ENCODE assay signal across 8 mouse cellular contexts in the genomic region with DNA sequence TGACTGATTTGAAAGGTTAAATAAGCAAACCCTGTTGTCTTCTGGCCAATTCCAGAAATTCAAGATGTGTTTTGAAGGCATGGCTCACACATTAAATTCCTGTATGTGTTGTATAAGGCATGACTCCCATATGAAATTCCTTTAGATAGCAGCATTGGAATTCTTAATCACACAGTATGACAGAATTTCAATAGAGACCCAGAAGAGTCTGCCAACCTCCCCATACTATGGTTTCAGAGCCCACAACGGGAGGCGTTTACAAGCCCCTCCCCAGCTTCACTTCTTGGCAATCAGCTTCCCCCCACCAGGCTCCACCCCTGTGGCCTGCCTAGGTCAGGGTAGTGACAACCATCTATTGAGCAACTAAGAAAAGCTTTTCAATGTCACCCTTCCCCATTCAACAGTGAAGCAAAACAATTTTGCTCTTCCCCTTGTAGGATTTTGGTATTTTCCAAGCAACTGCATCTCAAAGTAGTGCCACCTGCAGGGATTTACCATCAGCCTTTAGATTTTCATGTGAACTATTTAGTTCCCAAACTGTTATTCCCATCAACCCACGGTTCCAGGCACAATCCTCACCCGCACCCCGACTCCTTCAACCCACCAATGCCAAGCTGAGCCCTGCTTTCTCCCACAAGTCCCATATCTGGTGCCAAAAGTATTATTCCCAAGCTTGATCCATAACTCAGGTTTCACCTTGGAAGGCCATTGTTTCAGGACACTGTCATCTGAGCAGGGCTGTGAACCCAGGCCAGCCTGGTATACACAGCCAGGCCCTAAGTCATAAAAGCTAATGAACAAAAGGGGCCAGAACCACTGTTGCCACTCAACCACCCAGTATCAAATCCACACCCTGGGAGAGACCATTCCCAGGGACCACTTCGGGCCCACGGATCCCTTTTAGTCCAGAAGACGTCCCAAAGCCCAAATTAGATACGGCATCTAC. TPM values are rescaled to one million over a fixed set of nuclear protein-coding genes. Genes with fewer than 3 reads are reported as not detected.
DNase-seq lines count a peak whose midpoint lies in the region; ATAC-seq and TF ChIP-seq lines count a peak whose summit lies in the region.

No protein-coding gene starts in this region.

- H3K36me3 ChIP-seq in thymus, adult 2 months (ENCODE audit: control insufficient read depth, insufficient read depth, low read length), result no peaks in the 10 kb centered on the region
- H3K36me3 ChIP-seq in embryonic facial prominence, embryonic 13.5 days, result no peaks in the 10 kb centered on the region
- H3K36me3 ChIP-seq in hindbrain, embryonic 15.5 days, result no peaks in the 10 kb centered on the region
- H3K36me3 ChIP-seq in liver, postnatal 0 days (replicated peaks; ENCODE audit: insufficient read depth, low read length), result peaks cover 5% of the 10 kb centered on the region; the same call in 1 of the 2 replicates
- no peaks in the 10 kb centered on the region for H3K36me3 ChIP-seq in stomach, embryonic 14.5 days (ENCODE audit: control insufficient read depth, insufficient read depth, low read length)

- TF ChIP-seq CTCF in thymus, adult 2 months (IDR thresholded peaks at IDR 0.05; ENCODE audit: borderline replicate concordance, control insufficient read depth, extremely low read depth, insufficient read depth, low read length, poor library complexity), result no peak
- TF ChIP-seq CTCF in liver, postnatal 0 days (IDR thresholded peaks at IDR 0.05; ENCODE audit: low read depth), result no peak

- no peaks in the 10 kb centered on the region for H3K9me3 ChIP-seq in embryonic facial prominence, embryonic 13.5 days
- no peaks in the 10 kb centered on the region for H3K9me3 ChIP-seq in hindbrain, embryonic 15.5 days
- no peaks in the 10 kb centered on the region for H3K9me3 ChIP-seq in liver, postnatal 0 days (ENCODE audit: low read length)
- H3K9me3 ChIP-seq in stomach, embryonic 14.5 days (ENCODE audit: control insufficient read depth, low read depth, low read length), result no peaks in the 10 kb centered on the region

- peak overlapping the region; percentile 63 for H3K4me2 ChIP-seq in embryonic facial prominence, embryonic 13.5 days
- peak overlapping the region; percentile 7; the same call in 1 of the 2 replicates for H3K4me2 ChIP-seq in hindbrain, embryonic 15.5 days
- peak overlapping the region; percentile 84 for H3K4me2 ChIP-seq in liver, postnatal 0 days (ENCODE audit: low read depth, low read length)
- peak overlapping the region; percentile 72 for H3K4me2 ChIP-seq in stomach, embryonic 14.5 days (replicated peaks; ENCODE audit: low read depth, low read length)

- peaks cover 44% of the 10 kb centered on the region for H3K4me1 ChIP-seq in thymus, adult 2 months (replicated peaks; ENCODE audit: control insufficient read depth, insufficient read depth, low read length)
- peaks cover 72% of the 10 kb centered on the region for H3K4me1 ChIP-seq in embryonic facial prominence, embryonic 13.5 days
- peaks cover 58% of the 10 kb centered on the region for H3K4me1 ChIP-seq in hindbrain, embryonic 15.5 days (replicated peaks)
- H3K4me1 ChIP-seq in liver, postnatal 0 days (ENCODE audit: insufficient read depth), result peaks cover 60% of the 10 kb centered on the region
- peaks cover 54% of the 10 kb centered on the region for H3K4me1 ChIP-seq in stomach, embryonic 14.5 days (ENCODE audit: control insufficient read depth, insufficient read depth, low read length)

- peak; percentile 45 for DNase-seq in thymus, adult 2 months
- DNase-seq in thymus, postnatal 0 days (ENCODE audit: low spot score), result no peak
- peak; percentile 66 for DNase-seq in liver, postnatal 0 days
- no peak for DNase-seq in cerebellum, postnatal 36 days

- 22% methylated on average over 9 of the region's 9 CpGs for WGBS in thymus, adult 2 months
- 69% methylated on average over 9 of the region's 9 CpGs for WGBS in embryonic facial prominence, embryonic 13.5 days
- WGBS in hindbrain, embryonic 15.5 days, result 52% methylated on average over 9 of the region's 9 CpGs
- 38% methylated on average over 9 of the region's 9 CpGs for WGBS in liver, postnatal 0 days (ENCODE audit: insufficient replicate concordance)
- WGBS in stomach, embryonic 14.5 days, result 66% methylated on average over 9 of the region's 9 CpGs

- peak overlapping the region; percentile 96 for H3K27ac ChIP-seq in thymus, adult 2 months (ENCODE audit: control insufficient read depth, insufficient read depth, low read length)
- H3K27ac ChIP-seq in embryonic facial prominence, embryonic 13.5 days, result peak overlapping the region; percentile 98; the same call in 1 of the 2 replicates
- H3K27ac ChIP-seq in hindbrain, embryonic 15.5 days (replicated peaks), result peak overlapping the region; percentile 21; the same call in 1 of the 2 replicates
- peak overlapping the region; percentile 100 for H3K27ac ChIP-seq in liver, postnatal 0 days (ENCODE audit: low read depth)
- no peak overlapping the region for H3K27ac ChIP-seq in stomach, embryonic 14.5 days (ENCODE audit: low read length)

- no peak; the same call in 1 of the 2 replicates for TF ChIP-seq EP300 in liver, postnatal 0 days (IDR thresholded peaks at IDR 0.05; ENCODE audit: low read depth)

- H3K27me3 ChIP-seq in thymus, adult 2 months (ENCODE audit: control insufficient read depth, insufficient read depth, low read length), result no peaks in the 10 kb centered on the region
- H3K27me3 ChIP-seq in embryonic facial prominence, embryonic 13.5 days, result no peaks in the 10 kb centered on the region
- H3K27me3 ChIP-seq in hindbrain, embryonic 15.5 days, result no peaks in the 10 kb centered on the region
- no peaks in the 10 kb centered on the region for H3K27me3 ChIP-seq in liver, postnatal 0 days (ENCODE audit: insufficient read depth, low read length)
- H3K27me3 ChIP-seq in stomach, embryonic 14.5 days (ENCODE audit: control insufficient read depth, insufficient read depth, low read length), result no peaks in the 10 kb centered on the region

- peak overlapping the region; percentile 73; the same call in 1 of the 2 replicates for H3K9ac ChIP-seq in embryonic facial prominence, embryonic 13.5 days
- H3K9ac ChIP-seq in hindbrain, embryonic 15.5 days, result no peak overlapping the region
- peak overlapping the region; percentile 88 for H3K9ac ChIP-seq in liver, postnatal 0 days (replicated peaks)
- H3K9ac ChIP-seq in stomach, embryonic 14.5 days (replicated peaks; ENCODE audit: low read depth, low read length), result no peak overlapping the region

- H3K4me3 ChIP-seq in thymus, adult 2 months (ENCODE audit: control insufficient read depth, insufficient read depth, low read length), result peak overlapping the region; percentile 97
- peak overlapping the region; percentile 42 for H3K4me3 ChIP-seq in embryonic facial prominence, embryonic 13.5 days
- H3K4me3 ChIP-seq in hindbrain, embryonic 15.5 days, result no peak overlapping the region
- H3K4me3 ChIP-seq in liver, postnatal 0 days (ENCODE audit: low read depth, low read length), result peak overlapping the region; percentile 58
- H3K4me3 ChIP-seq in stomach, embryonic 14.5 days (ENCODE audit: low read depth, low read length), result peak overlapping the region; percentile 35

- TF ChIP-seq POLR2A in thymus, adult 2 months (IDR thresholded peaks at IDR 0.05; ENCODE audit: control insufficient read depth, extremely low read depth, insufficient read depth, low read length, poor library complexity), result no peak

- no peak for ATAC-seq in embryonic facial prominence, embryonic 13.5 days (ENCODE audit: insufficient number of reproducible peaks, insufficient read depth, low FRiP score, low TSS enrichment, low read depth)
- ATAC-seq in hindbrain, embryonic 15.5 days (ENCODE audit: low FRiP score, low read depth), result no peak
- no peak for ATAC-seq in liver, postnatal 0 days
- no peak for ATAC-seq in stomach, embryonic 14.5 days (ENCODE audit: insufficient number of reproducible peaks, insufficient read depth, low FRiP score, low read depth)
- ATAC-seq in frontal cortex, adult (ENCODE audit: low TSS enrichment), result no peak

RNA-seq across cellular contexts. Expression of gene Frmd8, which starts 32.0 kb away (rescaled TPM):
- polyA plus RNA-seq in thymus, adult 2 months (2012; rRNA removed), result 121 and 129 TPM in 2 replicates
- 72.4 and 75.2 TPM in 2 replicates for polyA plus RNA-seq in thymus, postnatal 0 days (2015; fragmentation: Nextera tagmentation; extraction: Ambion mirVana)
- 30.6 and 34.0 TPM in 2 replicates for polyA plus RNA-seq in embryonic facial prominence, embryonic 13.5 days (2015; fragmentation: Nextera tagmentation; extraction: Ambion mirVana)
- 17.6 and 18.0 TPM in 2 replicates for polyA plus RNA-seq in hindbrain, embryonic 15.5 days (2015; fragmentation: Nextera tagmentation; extraction: Ambion mirVana)
- polyA plus RNA-seq in liver, postnatal 0 days (2015; fragmentation: Nextera tagmentation; extraction: Ambion mirVana), result 8.5 and 9.0 TPM in 2 replicates
- 18.3 and 18.6 TPM in 2 replicates for polyA plus RNA-seq in stomach, embryonic 14.5 days (2014; fragmentation: Nextera tagmentation; extraction: Ambion mirVana)

RNA-seq across cellular contexts. Expression of gene Slc25a45, which starts 34.5 kb away (rescaled TPM):
- polyA plus RNA-seq in thymus, adult 2 months (2012; rRNA removed), result 57.5 and 57.9 TPM in 2 replicates
- polyA plus RNA-seq in thymus, postnatal 0 days (2015; fragmentation: Nextera tagmentation; extraction: Ambion mirVana), result 11.4 and 14.6 TPM in 2 replicates
- 3.1 and 4.5 TPM in 2 replicates for polyA plus RNA-seq in embryonic facial prominence, embryonic 13.5 days (2015; fragmentation: Nextera tagmentation; extraction: Ambion mirVana)
- polyA plus RNA-seq in hindbrain, embryonic 15.5 days (2015; fragmentation: Nextera tagmentation; extraction: Ambion mirVana), result 2.6 TPM in 2 replicates
- polyA plus RNA-seq in liver, postnatal 0 days (2015; fragmentation: Nextera tagmentation; extraction: Ambion mirVana), result 8.4 and 9.1 TPM in 2 replicates
- polyA plus RNA-seq in stomach, embryonic 14.5 days (2014; fragmentation: Nextera tagmentation; extraction: Ambion mirVana), result 1.8 and 2.8 TPM in 2 replicates

RNA-seq across cellular contexts. Expression of gene Tigd3, which starts 50.9 kb away (rescaled TPM):
- 4.0 and 4.7 TPM in 2 replicates for polyA plus RNA-seq in thymus, adult 2 months (2012; rRNA removed)
- polyA plus RNA-seq in thymus, postnatal 0 days (2015; fragmentation: Nextera tagmentation; extraction: Ambion mirVana), result 3.3 and 4.1 TPM in 2 replicates
- 3.8 and 4.7 TPM in 2 replicates for polyA plus RNA-seq in embryonic facial prominence, embryonic 13.5 days (2015; fragmentation: Nextera tagmentation; extraction: Ambion mirVana)
- polyA plus RNA-seq in hindbrain, embryonic 15.5 days (2015; fragmentation: Nextera tagmentation; extraction: Ambion mirVana), result 10.7 and 11.7 TPM in 2 replicates
- 1.5 and 1.7 TPM in 2 replicates for polyA plus RNA-seq in liver, postnatal 0 days (2015; fragmentation: Nextera tagmentation; extraction: Ambion mirVana)
- polyA plus RNA-seq in stomach, embryonic 14.5 days (2014; fragmentation: Nextera tagmentation; extraction: Ambion mirVana), result 3.1 and 3.2 TPM in 2 replicates

Comparison
In these comparisons a context has a peak if more than half of its experiments do, and no peak if none do; other contexts are left out.
1. DNase-seq: peak in thymus, adult 2 months (single experiment) and liver, postnatal 0 days (single experiment); none in thymus, postnatal 0 days (single experiment) and cerebellum, postnatal 36 days (0 of 2).
2. H3K4me2 ChIP-seq: peak in every context shown above with its lines; median percentile 84 in liver, postnatal 0 days; 72 in stomach, embryonic 14.5 days; 63 in embryonic facial prominence, embryonic 13.5 days; 7 in hindbrain, embryonic 15.5 days.
3. H3K9ac ChIP-seq: peak in embryonic facial prominence, embryonic 13.5 days (single experiment) and liver, postnatal 0 days (single experiment); none in hindbrain, embryonic 15.5 days (single experiment) and stomach, embryonic 14.5 days (single experiment).